Mouse (Mus musculus): ENCODE measurements around the gene Tmem91.
"Not testable (repeated sequence)": the region's sequence is repeated elsewhere in the genome, so short reads cannot be mapped to it uniquely, and the experiment has no call there.

DNA sequence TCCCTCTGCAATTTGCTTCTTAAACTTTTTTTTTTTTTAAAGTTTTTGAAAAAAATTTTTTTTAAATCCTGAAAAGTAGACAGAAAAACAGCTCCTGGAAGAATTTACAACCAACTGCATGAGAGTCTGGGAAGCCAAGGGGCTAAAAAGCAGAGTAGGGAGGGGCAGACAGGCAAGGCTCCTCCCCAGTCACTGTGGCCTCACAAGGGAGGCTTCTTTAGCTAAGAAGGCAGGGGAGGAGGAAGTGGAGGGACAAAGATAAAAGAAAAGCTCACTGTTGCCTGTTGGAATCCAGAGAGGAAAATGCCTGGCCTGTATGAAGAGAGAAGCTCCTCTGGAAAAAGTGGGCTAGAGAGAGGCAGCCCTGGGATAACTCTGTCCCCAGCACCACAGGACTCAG, 46.8 kb upstream of the Tmem91 start:
- TF ChIP-seq CTCF (IDR thresholded peaks at IDR 0.05; ENCODE audit: insufficient read depth, low read length); POLR2A (IDR thresholded peaks at IDR 0.05; ENCODE audit: borderline replicate concordance, extremely low read depth, low read depth, low read length): not testable (repeated sequence)

Data from lung, adult 2 months (tissue).